Mouse (Mus musculus): ENCODE results near the gene Primpol. TPM values are rescaled to one million over a fixed set of nuclear protein-coding genes. Genes with fewer than 3 reads are reported as not detected.
"Not testable (repeated sequence)": the region's sequence is repeated elsewhere in the genome, so short reads cannot be mapped to it uniquely, and the experiment has no call there.

Primpol gene
- polyA plus RNA-seq, 1 experiment from 2014 or later: 15.8 TPM

- H3K4me2 ChIP-seq (replicated peaks; ENCODE audit: low read depth, low read length): no peak overlapping the region
- no peaks in the 10 kb centered on the region for H3K9me3 ChIP-seq (ENCODE audit: control insufficient read depth, low read depth, low read length)
- no peak overlapping the region for H3K4me3 ChIP-seq (ENCODE audit: low read depth, low read length)
- no peaks in the 10 kb centered on the region for H3K27me3 ChIP-seq (ENCODE audit: control insufficient read depth, insufficient read depth, low read length)
- H3K36me3 ChIP-seq (ENCODE audit: control insufficient read depth, insufficient read depth, low read length): peaks cover 11% of the 10 kb centered on the region; the same call in 1 of the 2 replicates
- no peak overlapping the region for H3K9ac ChIP-seq (replicated peaks; ENCODE audit: low read depth, low read length)
- ATAC-seq (ENCODE audit: insufficient number of reproducible peaks, insufficient read depth, low FRiP score, low read depth): no peak
- no peaks in the 10 kb centered on the region for H3K4me1 ChIP-seq (ENCODE audit: control insufficient read depth, insufficient read depth, low read length)
- 75% methylated on average over 3 of the region's 3 CpGs for whole genome bisulfite sequencing
- no peak overlapping the region for H3K27ac ChIP-seq (ENCODE audit: low read length)
Observed at GRCm38 (mm10) chr8:46585576-46585975, 31.4 kb downstream of the Primpol start.

GRCm38 (mm10) chr8:46584328-46584727, 32.7 kb downstream of the Primpol start:
- not testable (repeated sequence) for ATAC-seq (ENCODE audit: insufficient number of reproducible peaks, insufficient read depth, low FRiP score, low read depth); H3K27ac ChIP-seq (ENCODE audit: low read length); H3K4me1 ChIP-seq (ENCODE audit: control insufficient read depth, insufficient read depth, low read length); H3K4me3 ChIP-seq (ENCODE audit: low read depth, low read length); H3K9ac ChIP-seq (replicated peaks; ENCODE audit: low read depth, low read length); H3K27me3 ChIP-seq (ENCODE audit: control insufficient read depth, insufficient read depth, low read length); H3K9me3 ChIP-seq (ENCODE audit: control insufficient read depth, low read depth, low read length); H3K4me2 ChIP-seq (replicated peaks; ENCODE audit: low read depth, low read length)
- H3K36me3 ChIP-seq (ENCODE audit: control insufficient read depth, insufficient read depth, low read length): peaks cover 21% of the 10 kb centered on the region; the same call in 1 of the 2 replicates
- WGBS: 49% methylated on average over 4 of the region's 4 CpGs

GRCm38 (mm10) chr8:46578794-46579193, 38.2 kb downstream of the Primpol start:
- H3K4me3 ChIP-seq (ENCODE audit: low read depth, low read length): no peak overlapping the region
- no peaks in the 10 kb centered on the region for H3K4me1 ChIP-seq (ENCODE audit: control insufficient read depth, insufficient read depth, low read length)
- ATAC-seq (ENCODE audit: insufficient number of reproducible peaks, insufficient read depth, low FRiP score, low read depth): no peak
- WGBS: 94% methylated on average over 9 of the region's 9 CpGs
- H3K9me3 ChIP-seq (ENCODE audit: control insufficient read depth, low read depth, low read length): no peaks in the 10 kb centered on the region
- H3K36me3 ChIP-seq (ENCODE audit: control insufficient read depth, insufficient read depth, low read length): peaks cover 49% of the 10 kb centered on the region
- H3K27ac ChIP-seq (ENCODE audit: low read length): no peak overlapping the region
- H3K27me3 ChIP-seq (ENCODE audit: control insufficient read depth, insufficient read depth, low read length): no peaks in the 10 kb centered on the region
- no peak overlapping the region for H3K4me2 ChIP-seq (replicated peaks; ENCODE audit: low read depth, low read length)
- H3K9ac ChIP-seq (replicated peaks; ENCODE audit: low read depth, low read length): no peak overlapping the region

- whole genome bisulfite sequencing: 80% methylated on average over 2 of the region's 2 CpGs
- Histone ChIP-seq H3K27me3 (ENCODE audit: control insufficient read depth, insufficient read depth, low read length) (no peaks in the 10 kb centered on the region), H3K4me1 (ENCODE audit: control insufficient read depth, insufficient read depth, low read length) (0 out of 2 replicates have a peak, but pooled peaks cover 3% of the 10 kb centered on the region), H3K9me3 (ENCODE audit: control insufficient read depth, low read depth, low read length) (no peaks in the 10 kb centered on the region), H3K4me2 (replicated peaks; ENCODE audit: low read depth, low read length) (no peak overlapping the region), H3K9ac (replicated peaks; ENCODE audit: low read depth, low read length) (no peak overlapping the region), H3K27ac (ENCODE audit: low read length) (no peak overlapping the region), H3K4me3 (ENCODE audit: low read depth, low read length) (no peak overlapping the region), H3K36me3 (ENCODE audit: control insufficient read depth, insufficient read depth, low read length) (peaks cover 29% of the 10 kb centered on the region)
- ATAC-seq (ENCODE audit: insufficient number of reproducible peaks, insufficient read depth, low FRiP score, low read depth): peak; percentile 53; the same call in 1 of the 2 replicates
Observed at GRCm38 (mm10) chr8:46573964-46574363, 43.0 kb downstream of the Primpol start.

GRCm38 (mm10) chr8:46573446-46573845, 43.6 kb downstream of the Primpol start:
- Histone ChIP-seq H3K27ac (ENCODE audit: low read length) (no peak overlapping the region), H3K27me3 (ENCODE audit: control insufficient read depth, insufficient read depth, low read length) (no peaks in the 10 kb centered on the region), H3K9me3 (ENCODE audit: control insufficient read depth, low read depth, low read length) (no peaks in the 10 kb centered on the region), H3K4me2 (replicated peaks; ENCODE audit: low read depth, low read length) (no peak overlapping the region), H3K9ac (replicated peaks; ENCODE audit: low read depth, low read length) (no peak overlapping the region), H3K36me3 (ENCODE audit: control insufficient read depth, insufficient read depth, low read length) (peaks cover 27% of the 10 kb centered on the region), H3K4me1 (ENCODE audit: control insufficient read depth, insufficient read depth, low read length) (0 out of 2 replicates have a peak, but pooled peaks cover 3% of the 10 kb centered on the region), H3K4me3 (ENCODE audit: low read depth, low read length) (no peak overlapping the region)
- WGBS: 92% methylated on average over 2 of the region's 2 CpGs
- no peak for ATAC-seq (ENCODE audit: insufficient number of reproducible peaks, insufficient read depth, low FRiP score, low read depth)

- no peaks in the 10 kb centered on the region for H3K27me3 ChIP-seq (ENCODE audit: control insufficient read depth, insufficient read depth, low read length)
- peak; percentile 74; the same call in 1 of the 2 replicates for ATAC-seq (ENCODE audit: insufficient number of reproducible peaks, insufficient read depth, low FRiP score, low read depth)
- H3K36me3 ChIP-seq (ENCODE audit: control insufficient read depth, insufficient read depth, low read length): peaks cover 10% of the 10 kb centered on the region
- no peak overlapping the region for H3K9ac ChIP-seq (replicated peaks; ENCODE audit: low read depth, low read length)
- H3K4me2 ChIP-seq (replicated peaks; ENCODE audit: low read depth, low read length): no peak overlapping the region
- no peak overlapping the region for H3K27ac ChIP-seq (ENCODE audit: low read length)
- 76% methylated on average over 10 of the region's 14 CpGs for WGBS
- H3K9me3 ChIP-seq (ENCODE audit: control insufficient read depth, low read depth, low read length): no peaks in the 10 kb centered on the region
- 0 out of 2 replicates have a peak, but pooled peaks cover 3% of the 10 kb centered on the region for H3K4me1 ChIP-seq (ENCODE audit: control insufficient read depth, insufficient read depth, low read length)
- H3K4me3 ChIP-seq (ENCODE audit: low read depth, low read length): no peak overlapping the region
Observed at GRCm38 (mm10) chr8:46570673-46571072, 46.3 kb downstream of the Primpol start.

GRCm38 (mm10) chr8:46569659-46570441, 47.2 kb downstream of the Primpol start:
- Histone ChIP-seq H3K27ac (ENCODE audit: low read length) (no peak overlapping the region), H3K4me1 (ENCODE audit: control insufficient read depth, insufficient read depth, low read length) (0 out of 2 replicates have a peak, but pooled peaks cover 3% of the 10 kb centered on the region), H3K9ac (replicated peaks; ENCODE audit: low read depth, low read length) (no peak overlapping the region), H3K4me2 (replicated peaks; ENCODE audit: low read depth, low read length) (no peak overlapping the region), H3K27me3 (ENCODE audit: control insufficient read depth, insufficient read depth, low read length) (no peaks in the 10 kb centered on the region), H3K4me3 (ENCODE audit: low read depth, low read length) (no peak overlapping the region), H3K36me3 (ENCODE audit: control insufficient read depth, insufficient read depth, low read length) (peaks cover 10% of the 10 kb centered on the region), H3K9me3 (ENCODE audit: control insufficient read depth, low read depth, low read length) (no peaks in the 10 kb centered on the region)
- no peak for ATAC-seq (ENCODE audit: insufficient number of reproducible peaks, insufficient read depth, low FRiP score, low read depth)
- 77% methylated on average over 19 of the region's 19 CpGs for WGBS

- H3K4me2 ChIP-seq (replicated peaks; ENCODE audit: low read depth, low read length): no peak overlapping the region
- WGBS: 79% methylated on average over 2 of the region's 2 CpGs
- 0 out of 2 replicates have a peak, but pooled peaks cover 3% of the 10 kb centered on the region for H3K4me1 ChIP-seq (ENCODE audit: control insufficient read depth, insufficient read depth, low read length)
- H3K9me3 ChIP-seq (ENCODE audit: control insufficient read depth, low read depth, low read length): no peaks in the 10 kb centered on the region
- H3K27me3 ChIP-seq (ENCODE audit: control insufficient read depth, insufficient read depth, low read length): no peaks in the 10 kb centered on the region
- no peak overlapping the region for H3K4me3 ChIP-seq (ENCODE audit: low read depth, low read length)
- no peak overlapping the region for H3K9ac ChIP-seq (replicated peaks; ENCODE audit: low read depth, low read length)
- H3K27ac ChIP-seq (ENCODE audit: low read length): no peak overlapping the region
- peaks cover 1% of the 10 kb centered on the region; the same call in 1 of the 2 replicates for H3K36me3 ChIP-seq (ENCODE audit: control insufficient read depth, insufficient read depth, low read length)
- ATAC-seq (ENCODE audit: insufficient number of reproducible peaks, insufficient read depth, low FRiP score, low read depth): no peak
Observed at GRCm38 (mm10) chr8:46568942-46569341, 48.1 kb downstream of the Primpol start.
